Mouse (Mus musculus): ENCODE measurements at regions not wholly inside any gene's neighbourhood (a gene's known extent, or its start where the extent isn't known, plus 50 kb on each side); places are given as distances from the start of the nearest gene placed in this dataset.

- H3K27ac ChIP-seq = no peak overlapping the region
- WGBS = 73% methylated on average over 3 of the region's 3 CpGs
- no peak overlapping the region for H3K4me2 ChIP-seq (replicated peaks)
- H3K27me3 ChIP-seq = no peaks in the 10 kb centered on the region
- no peak overlapping the region for H3K4me3 ChIP-seq (replicated peaks)
- H3K36me3 ChIP-seq = no peaks in the 10 kb centered on the region
- H3K9me3 ChIP-seq = no peaks in the 10 kb centered on the region
- no peak for ATAC-seq
- H3K9ac ChIP-seq (replicated peaks) = no peak overlapping the region
- no peaks in the 10 kb centered on the region for H3K4me1 ChIP-seq (replicated peaks)
Measured at GRCm38 (mm10) chr13:117482624-117483023, 119.5 kb upstream of the Hcn1 start.

DNA sequence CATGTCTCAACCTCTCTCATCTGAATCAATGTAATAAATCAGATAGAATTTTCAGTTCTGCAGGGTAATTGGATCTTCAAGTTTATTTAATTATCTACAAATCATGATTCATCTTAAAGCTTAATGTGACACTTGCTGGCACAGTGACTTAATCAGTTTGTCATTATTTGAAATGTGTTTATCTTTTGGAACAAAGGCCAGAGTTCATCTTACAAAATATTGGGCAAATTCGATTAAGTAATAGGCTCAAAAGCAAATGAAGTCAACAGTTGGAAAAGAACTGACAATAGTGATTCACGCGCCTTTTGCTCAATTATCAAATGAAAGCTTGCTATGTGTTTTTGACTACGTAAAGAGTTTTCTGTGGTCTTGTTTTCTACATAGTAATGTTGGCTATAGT lies 93.4 kb upstream of the Hcn1 start:
- H3K9me3 ChIP-seq = no peaks in the 10 kb centered on the region
- H3K27me3 ChIP-seq = no peaks in the 10 kb centered on the region
- ATAC-seq = no peak
- no peak overlapping the region for H3K9ac ChIP-seq (replicated peaks)
- H3K4me1 ChIP-seq (replicated peaks) = no peaks in the 10 kb centered on the region
- 91% methylated on average over 4 of the region's 4 CpGs for WGBS
- no peak overlapping the region for H3K27ac ChIP-seq
- no peak overlapping the region for H3K4me2 ChIP-seq (replicated peaks)
- no peak overlapping the region for H3K4me3 ChIP-seq (replicated peaks)
- no peaks in the 10 kb centered on the region for H3K36me3 ChIP-seq

- ATAC-seq = peak; percentile 58
- Histone ChIP-seq H3K4me1 (replicated peaks) (no peaks in the 10 kb centered on the region), H3K9ac (replicated peaks) (no peak overlapping the region), H3K36me3 (no peaks in the 10 kb centered on the region), H3K4me2 (replicated peaks) (no peak overlapping the region), H3K27me3 (no peaks in the 10 kb centered on the region), H3K27ac (no peak overlapping the region), H3K9me3 (no peaks in the 10 kb centered on the region), H3K4me3 (replicated peaks) (no peak overlapping the region)
- 46% methylated on average over 3 of the region's 3 CpGs for WGBS
Measured at GRCm38 (mm10) chr13:117550108-117550507, 52.0 kb upstream of the Hcn1 start.

All from midbrain, embryonic 13.5 days (tissue).